Mouse (Mus musculus) neural tube, embryonic 11.5 days (tissue): Measurements from ENCODE around the gene Snrnp35. TPM values are rescaled to one million over a fixed set of nuclear protein-coding genes. Genes with fewer than 3 reads are reported as not detected.
"Not testable (repeated sequence)": the region's sequence is repeated elsewhere in the genome, so short reads cannot be mapped to it uniquely, and the experiment has no call there.

Source experiments
- ATAC-seq: fragments of 200-750 bp; cut with Nextera tagmentation; 2 replicates; pipeline ENCODE4 v1.8.0; 2017; ENCODE audit warnings: moderate number of reproducible peaks, mild to moderate bottlenecking, moderate TSS enrichment, moderate library complexity; ENCODE audit not compliant: insufficient read depth, low FRiP score, low TSS enrichment
- DNase-seq: peaks from one replicate; pipeline ENCODE4 v3.0.0-alpha.2; 2015; ENCODE audit warnings: low spot score
- H3K27ac ChIP-seq: fragments of 300-500 bp; sonication (generic); 2 replicates; pipeline ENCODE4 v1.5.1; 2014; ENCODE audit warnings: low read depth, mild to moderate bottlenecking, low read length
- H3K27me3 ChIP-seq: fragments of 300-500 bp; sonication (generic); 2 replicates; pipeline ENCODE4 v1.6.1; 2014; ENCODE audit warnings: mild to moderate bottlenecking, low read length, mixed read lengths; ENCODE audit not compliant: control insufficient read depth, insufficient read depth
- H3K36me3 ChIP-seq: fragments of 300-500 bp; sonication (generic); 2 replicates; pipeline ENCODE4 v1.6.1; 2014; ENCODE audit warnings: mild to moderate bottlenecking, low read length, moderate library complexity, mixed read lengths; ENCODE audit not compliant: control insufficient read depth, insufficient read depth
- H3K4me1 ChIP-seq: fragments of 300-500 bp; sonication (generic); 2 replicates; pipeline ENCODE4 v1.6.1; 2014; ENCODE audit warnings: low read length, mixed read lengths; ENCODE audit not compliant: control insufficient read depth, insufficient read depth
- H3K4me2 ChIP-seq: fragments of 300-500 bp; sonication (generic); 2 replicates; pipeline ENCODE4 v1.6.1; 2014; ENCODE audit warnings: low read depth, mild to moderate bottlenecking, moderate library complexity
- H3K4me3 ChIP-seq: fragments of 300-500 bp; sonication (generic); 2 replicates; pipeline ENCODE4 v1.5.1; 2014; ENCODE audit warnings: low read depth, low read length
- H3K9ac ChIP-seq: fragments of 300-500 bp; sonication (generic); 2 replicates; pipeline ENCODE4 v1.6.1; 2014; ENCODE audit warnings: mild to moderate bottlenecking, low read length
- H3K9me3 ChIP-seq: fragments of 300-500 bp; sonication (generic); 2 replicates; pipeline ENCODE4 v1.6.1; 2016; ENCODE audit warnings: low read length; ENCODE audit not compliant: control insufficient read depth
- WGBS: fragments of 180-500 bp; shearing (Covaris S2); extraction: QIAGEN DNeasy Blood & Tissue Kit; methylation state at CpG from one replicate; pipeline ENCODE4 v1.1.7; 2014; 5-methylcytosine and 5-hydroxymethylcytosine counted together
- polyA plus RNA-seq: library from polyadenylated mRNA; unstranded; fragments of >200 nt; fragmentation: Nextera tagmentation; extraction: Ambion mirVana; gene quantifications from 2 replicates; pipeline ENCODE4 v1.2.1, GENCODE M21; 2014

Snrnp35 gene
- polyA plus RNA-seq, 1 experiment from 2014 or later, result 14.7 TPM

DNA sequence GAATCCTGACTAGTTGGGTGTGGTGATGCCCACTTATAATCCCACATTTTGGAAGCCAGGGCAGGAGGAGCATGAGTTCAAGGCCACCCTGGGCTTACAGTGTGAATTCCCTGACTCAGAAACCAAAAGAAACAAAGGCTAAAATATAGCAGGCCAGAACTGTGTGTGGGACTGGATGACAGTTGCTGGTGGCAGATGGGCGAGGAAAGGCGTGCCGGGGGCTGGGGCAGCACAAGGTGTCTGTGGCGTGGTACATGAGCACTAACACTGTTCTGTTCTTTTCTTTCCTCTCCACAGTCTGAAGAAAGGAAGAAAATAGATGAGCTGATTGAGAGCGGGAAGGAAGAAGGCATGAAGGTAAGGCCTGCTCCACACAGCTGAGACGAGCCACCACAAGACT, 26.2 kb upstream of the Snrnp35 start:
- ATAC-seq (no peak), DNase-seq (no peak)
- H3K27ac ChIP-seq, result no peak overlapping the region
- WGBS, result 95% methylated on average over 6 of the region's 6 CpGs
- no peak overlapping the region for H3K9ac ChIP-seq
- no peaks in the 10 kb centered on the region for H3K27me3 ChIP-seq
- H3K4me1 ChIP-seq, result no peaks in the 10 kb centered on the region
- H3K4me3 ChIP-seq, result no peak overlapping the region
- no peaks in the 10 kb centered on the region for H3K9me3 ChIP-seq
- H3K36me3 ChIP-seq, result peaks cover 25% of the 10 kb centered on the region
- H3K4me2 ChIP-seq, result no peak overlapping the region

GRCm38 (mm10) chr5:124460922-124461321, 22.0 kb upstream of the Snrnp35 start:
- not testable (repeated sequence) for H3K9me3 ChIP-seq, H3K4me2 ChIP-seq, H3K27me3 ChIP-seq, H3K4me3 ChIP-seq, H3K4me1 ChIP-seq, DNase-seq, H3K27ac ChIP-seq, H3K9ac ChIP-seq, ATAC-seq
- WGBS, result 93% methylated on average over 14 of the region's 14 CpGs
- peaks cover 26% of the 10 kb centered on the region for H3K36me3 ChIP-seq

GRCm38 (mm10) chr5:124462297-124463025, 20.5 kb upstream of the Snrnp35 start:
- H3K36me3 ChIP-seq, result peaks cover 17% of the 10 kb centered on the region
- H3K9ac ChIP-seq, result no peak overlapping the region
- H3K4me2 ChIP-seq, result no peak overlapping the region
- no peak for ATAC-seq
- no peaks in the 10 kb centered on the region for H3K27me3 ChIP-seq
- 88% methylated on average over 8 of the region's 8 CpGs for WGBS
- no peak for DNase-seq
- H3K4me1 ChIP-seq, result no peaks in the 10 kb centered on the region
- no peak overlapping the region for H3K4me3 ChIP-seq
- H3K9me3 ChIP-seq, result no peaks in the 10 kb centered on the region
- no peak overlapping the region for H3K27ac ChIP-seq

GRCm38 (mm10) chr5:124463462-124463861, 19.5 kb upstream of the Snrnp35 start:
- Histone ChIP-seq H3K4me3 (no peak overlapping the region), H3K27me3 (no peaks in the 10 kb centered on the region), H3K4me1 (no peaks in the 10 kb centered on the region), H3K9me3 (no peaks in the 10 kb centered on the region), H3K4me2 (no peak overlapping the region), H3K9ac (no peak overlapping the region), H3K36me3 (peaks cover 12% of the 10 kb centered on the region), H3K27ac (no peak overlapping the region)
- ATAC-seq (no peak), DNase-seq (no peak)
- 93% methylated on average over 5 of the region's 5 CpGs for WGBS

DNA sequence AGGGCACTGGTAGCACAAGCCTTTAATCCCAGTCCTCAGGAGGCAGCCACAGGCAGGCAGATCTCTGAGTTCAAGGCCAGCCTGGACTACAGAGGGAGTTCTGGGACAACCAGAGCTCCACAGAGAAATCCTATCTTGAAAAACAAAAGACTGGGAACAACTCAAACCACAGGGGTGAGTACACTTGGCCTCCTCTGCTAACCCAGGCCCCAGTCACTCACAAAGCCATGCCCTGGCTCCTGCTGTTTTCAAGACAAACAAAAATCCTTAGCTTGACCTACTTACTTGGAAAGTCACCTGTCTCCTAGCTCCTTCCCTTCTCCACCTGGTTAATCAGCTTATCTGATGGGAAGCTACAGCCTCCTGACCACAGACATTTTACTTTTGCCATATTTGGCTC, 18.0 kb upstream of the Snrnp35 start:
- H3K27me3 ChIP-seq, result no peaks in the 10 kb centered on the region
- no peak overlapping the region for H3K4me3 ChIP-seq
- no peaks in the 10 kb centered on the region for H3K4me1 ChIP-seq
- H3K9ac ChIP-seq, result no peak overlapping the region
- H3K9me3 ChIP-seq, result no peaks in the 10 kb centered on the region
- ATAC-seq (no peak), DNase-seq (no peak)
- H3K27ac ChIP-seq, result no peak overlapping the region
- H3K4me2 ChIP-seq, result no peak overlapping the region
- peaks cover 14% of the 10 kb centered on the region for H3K36me3 ChIP-seq

DNA sequence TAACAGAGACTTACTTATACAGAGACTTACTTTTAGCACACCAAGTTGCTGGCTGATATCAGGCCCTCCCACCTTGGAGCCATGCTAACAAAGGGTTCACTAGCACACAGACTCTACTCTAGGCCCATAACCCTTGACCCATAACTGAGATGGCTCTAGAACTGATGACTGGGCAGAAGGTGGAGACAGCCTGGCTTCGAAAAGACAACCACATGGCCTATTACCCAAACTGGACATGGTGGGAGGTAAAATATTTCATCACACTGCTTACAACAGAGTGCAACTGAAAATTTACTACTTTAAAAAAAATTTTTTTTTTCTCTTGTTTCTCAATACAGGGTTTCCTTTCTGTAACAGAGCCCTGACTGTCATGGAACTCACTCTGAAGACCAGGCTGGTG, 15.2 kb upstream of the Snrnp35 start:
- Histone ChIP-seq H3K4me1 (no peaks in the 10 kb centered on the region), H3K4me3 (no peak overlapping the region), H3K36me3 (peaks cover 7% of the 10 kb centered on the region), H3K27ac (no peak overlapping the region), H3K4me2 (no peak overlapping the region), H3K27me3 (no peaks in the 10 kb centered on the region), H3K9ac (no peak overlapping the region), H3K9me3 (no peaks in the 10 kb centered on the region)
- WGBS, result 86% methylated on average over 1 of the region's 1 CpGs
- DNase-seq (no peak), ATAC-seq (no peak)

- H3K4me3 ChIP-seq, result no peak overlapping the region
- peaks cover 4% of the 10 kb centered on the region; the same call in 1 of the 2 replicates for H3K36me3 ChIP-seq
- no peak overlapping the region for H3K9ac ChIP-seq
- no peak overlapping the region for H3K4me2 ChIP-seq
- ATAC-seq (no peak), DNase-seq (no peak)
- no peak overlapping the region for H3K27ac ChIP-seq
- H3K4me1 ChIP-seq, result no peaks in the 10 kb centered on the region
- H3K27me3 ChIP-seq, result no peaks in the 10 kb centered on the region
- H3K9me3 ChIP-seq, result no peaks in the 10 kb centered on the region
- 87% methylated on average over 7 of the region's 7 CpGs for WGBS
These were observed 14.6 kb upstream of the Snrnp35 start for GRCm38 (mm10) chr5:124468365-124468764.

GRCm38 (mm10) chr5:124469486-124469885, 13.4 kb upstream of the Snrnp35 start:
- H3K27ac ChIP-seq, result no peak overlapping the region
- 90% methylated on average over 6 of the region's 6 CpGs for WGBS
- no peak for DNase-seq
- peaks cover 2% of the 10 kb centered on the region; the same call in 1 of the 2 replicates for H3K36me3 ChIP-seq
- H3K4me3 ChIP-seq, result no peak overlapping the region
- H3K9me3 ChIP-seq, result no peaks in the 10 kb centered on the region
- no peaks in the 10 kb centered on the region for H3K4me1 ChIP-seq
- H3K4me2 ChIP-seq, result no peak overlapping the region
- no peaks in the 10 kb centered on the region for H3K27me3 ChIP-seq
- H3K9ac ChIP-seq, result no peak overlapping the region
- ATAC-seq, result no peak

GRCm38 (mm10) chr5:124470591-124471171, 12.3 kb upstream of the Snrnp35 start:
- ATAC-seq (no peak), DNase-seq (no peak)
- Histone ChIP-seq H3K27me3 (no peaks in the 10 kb centered on the region), H3K4me3 (no peak overlapping the region), H3K4me1 (no peaks in the 10 kb centered on the region), H3K4me2 (no peak overlapping the region), H3K9me3 (no peaks in the 10 kb centered on the region), H3K27ac (no peak overlapping the region), H3K36me3 (peaks cover 2% of the 10 kb centered on the region; the same call in 1 of the 2 replicates), H3K9ac (no peak overlapping the region)
- 85% methylated on average over 6 of the region's 6 CpGs for WGBS
